Mouse (Mus musculus) heart, adult 2 months (tissue): ENCODE results near the gene Vwa8.

Source experiments
- CTCF ChIP-seq: fragments of 200-600 bp; IDR thresholded peaks from 2 replicates; pipeline ENCODE4 v1.8.1; 2022; ENCODE audit warnings: antibody characterized with exemption, mild to moderate bottlenecking, moderate library complexity
- EP300 ChIP-seq: fragments of 200-500 bp; IDR thresholded peaks from 2 replicates; pipeline ENCODE4 v1.6.1; 2011; ENCODE audit warnings: low read depth, low read length, control low read depth; ENCODE audit not compliant: insufficient read depth
- POLR2A ChIP-seq: fragments of 200-500 bp; IDR thresholded peaks from 2 replicates; pipeline ENCODE4 v1.6.1; 2011; ENCODE audit warnings: mild to moderate bottlenecking, low read depth, low read length, control low read depth; ENCODE audit not compliant: insufficient read depth

- TF ChIP-seq CTCF: peak; percentile 22; the same call in 1 of the 2 replicates
- no peak for TF ChIP-seq EP300
- TF ChIP-seq POLR2A: no peak
Observed at GRCm38 (mm10) chr14:78861156-78861555, 12.3 kb downstream of the Vwa8 start.
